Mouse (Mus musculus) adrenal gland, postnatal 14 days (tissue): ENCODE results near the gene Rpl10. TPM values are rescaled to one million over a fixed set of nuclear protein-coding genes. Genes with fewer than 3 reads are reported as not detected.
A peak's percentile ranks its signal among the peaks of the same experiment; 100 is the strongest.

Experiments
- DNase-seq: peaks from one replicate; pipeline ENCODE4 v3.0.0; 2021; ENCODE audit warnings: mixed read lengths
- long read RNA-seq, 2 experiments: library from polyadenylated mRNA; stranded (forward); transcript quantifications; one replicate each; pipeline ENCODE4 v2.0.0; 2021
- total RNA-seq: library from RNA; stranded (reverse); gene quantifications from 2 replicates; pipeline ENCODE4 v1.2.3, GENCODE M21; 2021

Gene Rpl10
- 289 and 296 TPM in 2 replicates for total RNA-seq
- long read RNA-seq, experiment 1, transcript Rpl10-201 (7 exons, 799 nt): minor isoform, 6 of 31 reads
- long read RNA-seq, experiment 1, transcript Rpl10-202 (6 exons, 855 nt): major isoform, 9 of 31 reads
- long read RNA-seq, experiment 1, partial matches to known transcripts: 12 of 31 reads
- long read RNA-seq, experiment 1, other reads (novel, unspliced or antisense): 4 of 31 reads
- long read RNA-seq, experiment 2, transcript Rpl10-201 (7 exons, 799 nt): major isoform, 6 of 27 reads
- long read RNA-seq, experiment 2, partial matches to known transcripts: 10 of 27 reads
- long read RNA-seq, experiment 2, other reads (novel, unspliced or antisense): 7 of 27 reads

- peak; percentile 93 for DNase-seq
These were observed at the start of gene Rpl10 for GRCm38 (mm10) chrX:74270062-74270901. Rpl10 (plus strand) TSS chrX:74270812.

GRCm38 (mm10) chrX:74230038-74230437, 40.6 kb upstream of the Rpl10 start:
- no peak for DNase-seq

GRCm38 (mm10) chrX:74233196-74233595, 37.4 kb upstream of the Rpl10 start:
- no peak for DNase-seq

GRCm38 (mm10) chrX:74240332-74240731, 30.3 kb upstream of the Rpl10 start:
- no peak for DNase-seq

- DNase-seq: no peak
These were observed 27.2 kb upstream of the Rpl10 start for GRCm38 (mm10) chrX:74243396-74243795.

GRCm38 (mm10) chrX:74243807-74244206, 26.8 kb upstream of the Rpl10 start:
- DNase-seq: peak; percentile 43

- peak; percentile 22 for DNase-seq
These were observed 26.0 kb upstream of the Rpl10 start for GRCm38 (mm10) chrX:74244614-74245083.

- no peak for DNase-seq
These were observed 25.5 kb upstream of the Rpl10 start for GRCm38 (mm10) chrX:74245107-74245506.

- DNase-seq: peak; percentile 83
These were observed 24.9 kb upstream of the Rpl10 start for GRCm38 (mm10) chrX:74245687-74246086.

GRCm38 (mm10) chrX:74246213-74246681, 24.4 kb upstream of the Rpl10 start:
- DNase-seq: peak; percentile 90

- DNase-seq: no peak
These were observed 23.9 kb upstream of the Rpl10 start for GRCm38 (mm10) chrX:74246693-74247092.

GRCm38 (mm10) chrX:74248651-74249050, 22.0 kb upstream of the Rpl10 start:
- DNase-seq: peak; percentile 75

GRCm38 (mm10) chrX:74249615-74250014, 21.0 kb upstream of the Rpl10 start, which contains the start of gene Flna:
Flna (minus strand) TSS chrX:74249820.
- peak; percentile 84 for DNase-seq

GRCm38 (mm10) chrX:74254153-74254887, 16.3 kb upstream of the Rpl10 start, which contains the start of gene Emd:
Emd (plus strand) TSS chrX:74254687.
- DNase-seq: peak; percentile 92

- no peak for DNase-seq
These were observed 15.6 kb upstream of the Rpl10 start for GRCm38 (mm10) chrX:74254888-74255565.

- no peak for DNase-seq
These were observed 12.9 kb upstream of the Rpl10 start for GRCm38 (mm10) chrX:74257746-74258145.

- DNase-seq: no peak
These were observed 913 bp upstream of the Rpl10 start for GRCm38 (mm10) chrX:74269736-74270061.

GRCm38 (mm10) chrX:74270902-74271551, 415 bp downstream of the Rpl10 start:
- DNase-seq: peak; percentile 64

GRCm38 (mm10) chrX:74273422-74274322, 3.1 kb downstream of the Rpl10 start:
- DNase-seq: peak; percentile 22

GRCm38 (mm10) chrX:74277916-74278315, 7.3 kb downstream of the Rpl10 start:
- no peak for DNase-seq
